Mouse (Mus musculus): Measurements from ENCODE around the gene Mdm4.

The Mdm4 gene

DNA sequence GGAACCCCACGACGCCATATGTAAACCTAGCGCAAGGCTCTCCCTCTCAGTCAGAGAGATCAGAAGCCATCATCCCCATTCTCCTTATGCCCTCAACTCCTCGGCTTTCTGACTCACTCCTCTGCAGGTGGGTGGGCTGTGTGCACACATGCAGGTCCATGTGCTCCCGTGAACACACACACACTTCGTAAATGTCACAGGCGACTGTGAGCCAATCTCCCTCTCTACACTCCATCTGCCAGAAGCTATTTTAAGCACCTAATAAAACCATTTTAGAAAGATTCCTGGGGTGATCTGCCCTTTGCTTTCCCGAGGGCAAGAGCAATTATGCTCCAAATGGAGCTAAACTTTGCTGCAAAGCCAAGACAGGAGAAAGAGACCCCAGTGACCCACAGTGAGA lies 84.5 kb downstream of the Mdm4 start:
- DNase-seq (ENCODE audit: low spot score in 2 of 2), result no peak

DNA sequence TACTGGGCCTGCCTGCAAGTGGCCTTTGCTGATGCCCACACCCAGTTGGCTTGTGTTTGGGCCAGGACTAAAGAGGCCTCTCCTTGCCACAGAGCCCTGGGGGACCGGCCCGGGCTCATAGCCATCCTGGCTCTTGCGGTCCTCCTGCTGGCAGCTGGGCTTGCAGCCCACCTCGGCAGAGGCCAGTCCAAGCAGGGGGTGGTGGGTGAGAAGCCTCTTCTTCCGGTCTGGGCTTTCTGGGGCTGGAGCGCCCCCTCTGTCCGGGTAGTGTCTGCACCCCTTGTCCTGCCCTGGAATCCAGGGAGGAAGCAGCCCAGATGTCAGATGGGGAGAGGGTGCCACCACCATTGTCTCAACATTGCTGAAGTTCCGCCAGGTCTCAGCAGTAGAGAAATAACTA lies 91.4 kb downstream of the Mdm4 start:
- DNase-seq (ENCODE audit: low spot score in 2 of 2), result peak; percentile 73 to 81

DNA sequence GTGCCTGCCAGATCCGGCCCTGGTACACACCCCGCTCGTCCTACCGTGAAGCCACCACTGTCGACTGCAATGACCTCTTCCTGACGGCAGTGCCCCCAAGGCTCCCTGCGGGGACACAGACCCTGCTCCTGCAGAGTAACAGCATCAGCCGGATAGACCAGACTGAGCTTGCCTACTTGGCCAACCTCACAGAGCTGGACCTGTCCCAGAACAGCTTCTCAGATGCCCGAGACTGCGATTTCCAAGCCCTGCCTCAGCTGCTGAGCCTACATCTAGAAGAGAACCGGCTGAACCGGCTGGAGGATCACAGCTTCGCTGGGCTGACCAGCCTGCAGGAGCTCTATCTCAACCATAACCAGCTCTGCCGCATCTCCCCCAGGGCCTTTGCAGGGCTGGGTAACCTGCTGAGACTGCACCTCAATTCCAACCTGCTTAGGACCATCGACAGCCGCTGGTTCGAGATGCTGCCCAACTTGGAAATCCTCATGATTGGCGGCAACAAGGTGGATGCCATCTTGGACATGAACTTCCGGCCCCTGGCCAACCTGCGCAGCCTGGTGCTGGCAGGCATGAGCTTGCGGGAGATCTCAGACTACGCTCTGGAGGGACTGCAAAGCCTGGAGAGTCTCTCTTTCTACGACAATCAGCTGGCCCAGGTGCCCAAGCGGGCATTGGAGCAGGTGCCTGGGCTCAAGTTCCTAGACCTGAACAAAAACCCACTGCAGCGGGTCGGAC lies 92.9 kb downstream of the Mdm4 start:
- no peak for DNase-seq (ENCODE audit: low spot score in 2 of 2)

DNA sequence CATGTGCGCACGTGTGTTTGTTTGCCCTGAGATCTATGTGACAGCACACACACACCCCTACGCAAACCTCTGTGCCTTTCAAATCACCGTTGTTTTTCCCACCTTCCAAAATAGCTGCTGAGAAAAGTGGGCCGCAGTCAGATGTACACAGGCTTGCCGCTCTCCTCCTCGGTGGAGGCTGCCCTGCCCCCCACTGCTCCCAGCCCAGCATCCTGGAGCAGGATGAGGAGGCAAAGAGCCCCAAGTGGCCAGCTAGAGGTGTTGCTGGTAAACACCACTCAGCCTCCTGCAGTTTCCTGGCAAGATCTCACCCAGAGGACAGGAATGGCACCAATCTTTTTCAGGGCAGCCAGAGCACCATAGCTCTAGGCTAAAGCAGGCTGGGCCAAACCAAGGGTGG lies 95.5 kb downstream of the Mdm4 start:
- DNase-seq (ENCODE audit: low spot score in 2 of 2), result peak; percentile 77 to 78

DNA sequence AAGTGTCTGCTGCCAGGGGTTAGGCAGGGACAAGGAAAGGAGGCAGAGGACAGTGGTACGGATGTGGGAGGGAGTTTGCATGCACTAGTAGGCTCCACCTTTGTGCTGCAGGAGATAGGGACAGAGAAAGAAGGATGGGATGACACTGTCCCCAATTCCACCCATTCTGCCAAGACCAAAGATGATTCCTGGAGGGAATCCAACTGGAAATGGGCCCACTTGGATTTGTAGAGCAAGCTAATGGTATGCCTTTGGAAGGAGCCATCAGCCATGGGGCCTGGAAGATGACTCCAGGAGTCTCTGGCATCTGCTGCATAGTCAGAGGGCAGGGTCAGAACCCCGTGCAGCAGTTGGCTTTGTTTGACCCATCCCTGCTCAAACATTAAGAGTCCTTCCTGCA lies 97.9 kb downstream of the Mdm4 start:
- DNase-seq (ENCODE audit: low spot score in 2 of 2), result peak in 1 of 2 experiments; percentile 54

DNA sequence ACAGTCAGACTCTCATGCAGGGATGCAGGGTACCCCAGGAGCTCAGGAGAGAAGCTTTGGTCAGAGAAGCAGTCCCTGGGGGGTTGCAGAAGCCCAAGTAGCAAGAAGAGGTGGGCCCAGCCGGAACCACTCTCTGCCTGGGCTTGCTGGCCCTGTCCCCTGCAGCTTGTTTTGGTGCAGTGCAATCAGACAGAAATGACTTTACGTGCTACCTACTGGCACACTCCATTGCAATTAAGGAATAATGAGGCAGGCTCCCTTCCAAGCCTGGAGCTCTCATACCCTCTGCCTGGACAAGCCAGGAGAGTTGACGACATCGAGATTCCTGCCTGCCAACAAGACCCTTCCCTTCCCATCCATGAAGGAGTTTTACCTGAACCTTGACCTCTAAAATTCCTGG lies 100.1 kb downstream of the Mdm4 start:
- DNase-seq (ENCODE audit: low spot score in 2 of 2), result no peak

DNA sequence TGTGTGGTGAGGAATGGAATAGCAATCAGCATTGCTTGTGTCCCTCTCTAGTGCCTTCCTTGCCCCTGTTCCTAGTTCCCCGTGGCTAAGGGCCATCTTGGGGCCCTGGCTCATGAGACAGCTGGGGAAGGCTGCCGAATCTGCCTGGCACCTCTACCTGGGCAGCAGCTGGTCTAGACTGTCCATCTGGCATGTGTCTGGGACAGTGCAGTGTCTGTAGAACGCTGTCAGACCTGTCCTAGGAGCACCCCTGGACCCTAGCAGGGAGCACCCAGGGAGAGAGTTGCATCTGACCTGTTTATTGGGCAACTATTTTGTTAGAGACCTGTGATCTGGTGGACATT lies 101.5 kb downstream of the Mdm4 start:
- no peak for DNase-seq (ENCODE audit: low spot score in 2 of 2)

DNA sequence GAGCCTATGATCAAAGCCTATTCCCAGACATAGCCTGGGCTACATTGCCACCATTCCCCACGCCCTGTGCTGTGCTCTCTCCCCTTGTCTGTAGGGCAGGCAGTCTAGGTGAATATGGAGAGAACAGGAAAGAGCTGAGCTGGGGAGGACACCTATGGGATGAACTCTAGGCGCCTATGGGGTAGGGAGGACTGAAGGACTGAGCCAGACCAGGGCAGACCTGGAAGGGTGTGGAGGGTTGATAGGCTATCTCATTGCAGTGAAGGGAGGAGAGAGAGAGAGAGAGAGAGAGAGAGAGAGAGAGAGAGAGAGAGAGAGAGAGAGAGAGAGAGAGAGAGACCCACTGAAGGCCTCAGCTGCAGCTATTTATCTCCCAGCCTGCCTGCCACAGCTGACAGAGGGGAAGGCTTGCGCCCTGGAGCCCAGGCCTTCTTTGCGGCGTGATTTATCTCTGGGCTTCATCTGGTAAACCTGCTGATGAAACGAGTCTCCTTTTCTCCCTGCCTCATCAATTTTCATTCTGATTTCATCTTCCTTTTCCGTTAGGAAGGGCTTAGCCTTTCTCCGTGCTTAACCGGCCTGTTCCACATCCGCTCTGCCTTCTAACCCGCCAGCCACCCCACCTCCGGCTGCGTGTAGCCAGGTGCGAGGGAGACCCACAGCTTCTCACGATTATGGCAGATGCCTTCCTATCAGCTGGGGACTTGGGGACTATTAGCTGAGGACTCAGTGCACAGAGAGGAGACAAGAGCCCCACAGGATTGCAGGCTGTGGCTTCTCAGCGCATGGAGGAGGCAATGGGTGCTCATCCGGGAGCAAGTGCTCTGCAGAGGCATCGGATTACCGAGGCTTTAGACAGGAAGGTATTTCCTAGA lies 102.1 kb downstream of the Mdm4 start:
- no peak for DNase-seq (ENCODE audit: low spot score in 2 of 2)

DNA sequence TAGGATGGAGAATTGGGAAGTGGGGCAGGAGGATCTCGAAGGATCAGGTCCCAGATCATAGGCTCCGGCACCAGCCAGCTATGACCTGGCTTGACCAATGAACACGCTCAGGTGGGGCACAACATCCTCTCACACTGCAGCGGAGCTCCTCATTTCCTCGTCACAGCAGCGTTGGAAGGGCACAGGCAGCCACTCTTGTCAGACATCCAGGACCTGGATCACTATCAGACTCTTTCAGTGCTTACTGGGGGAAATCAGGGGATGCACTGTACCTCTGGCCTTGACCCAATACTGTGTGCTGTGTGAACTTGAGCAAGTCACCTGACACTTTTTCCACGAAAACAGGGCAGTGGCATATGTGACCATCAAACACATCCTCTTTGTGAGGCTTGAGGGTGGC lies 105.1 kb downstream of the Mdm4 start:
- no peak for DNase-seq (ENCODE audit: low spot score in 2 of 2)

DNA sequence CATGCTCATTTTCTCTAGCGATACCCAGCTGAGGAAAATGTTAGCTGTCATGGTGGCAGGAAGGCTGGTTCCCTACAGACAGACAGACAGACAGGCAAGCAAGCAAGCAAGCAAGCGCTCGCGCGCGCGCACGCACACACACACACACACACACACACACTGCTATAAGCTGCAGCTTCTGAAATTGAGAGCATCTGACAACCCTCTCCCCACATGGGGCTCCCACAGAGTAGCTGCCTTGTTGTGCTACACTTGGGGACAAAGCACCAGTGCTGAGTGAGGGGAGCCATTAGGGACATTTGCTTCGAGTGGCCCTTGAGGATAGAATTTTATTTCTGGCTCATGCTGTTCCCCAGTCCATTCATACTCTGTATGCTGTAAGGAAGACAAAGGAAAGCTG lies 108.1 kb downstream of the Mdm4 start:
- DNase-seq (ENCODE audit: low spot score in 2 of 2), result no peak

DNA sequence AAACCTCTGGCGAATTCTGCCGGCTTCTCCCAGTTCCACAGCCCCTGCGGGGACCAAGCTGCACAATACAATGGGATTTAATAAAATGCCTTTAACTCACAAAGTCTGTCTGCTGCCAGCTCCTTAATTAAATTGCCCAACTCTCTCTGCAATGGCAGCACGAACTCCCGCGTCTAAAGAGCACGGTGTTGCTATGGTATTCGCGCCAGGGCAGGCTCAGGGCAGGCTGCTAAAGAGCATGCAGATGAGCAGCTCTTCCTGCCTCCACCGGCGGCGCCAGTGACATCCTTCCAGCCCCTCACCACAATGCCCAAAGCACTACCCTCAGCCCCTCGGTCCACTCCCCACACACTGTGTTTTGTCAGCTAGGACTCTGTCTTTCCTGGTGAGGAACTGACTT lies 109.3 kb downstream of the Mdm4 start:
- peak in 1 of 2 experiments; percentile 58 for DNase-seq (ENCODE audit: low spot score in 2 of 2)

DNA sequence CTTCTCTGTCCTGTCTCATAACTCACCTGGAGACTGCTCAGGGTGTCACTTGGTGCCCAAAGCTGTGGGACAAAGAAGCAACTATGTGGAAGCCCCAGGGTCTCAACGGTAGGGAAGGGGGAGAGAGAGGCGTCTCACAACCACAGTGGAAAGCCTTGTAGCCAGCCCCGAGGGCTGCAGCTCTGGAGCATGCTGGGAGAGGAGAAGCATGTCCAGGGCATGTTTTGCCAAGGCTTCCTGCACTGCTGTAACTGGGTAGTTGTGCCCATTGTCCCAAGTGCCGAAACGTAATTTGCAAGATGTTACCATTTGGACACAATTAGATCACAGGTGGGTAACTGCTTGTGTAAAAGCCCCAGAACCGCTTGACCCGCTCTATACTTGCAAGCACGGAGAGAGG lies 111.1 kb downstream of the Mdm4 start:
- DNase-seq (ENCODE audit: low spot score in 2 of 2), result no peak

DNA sequence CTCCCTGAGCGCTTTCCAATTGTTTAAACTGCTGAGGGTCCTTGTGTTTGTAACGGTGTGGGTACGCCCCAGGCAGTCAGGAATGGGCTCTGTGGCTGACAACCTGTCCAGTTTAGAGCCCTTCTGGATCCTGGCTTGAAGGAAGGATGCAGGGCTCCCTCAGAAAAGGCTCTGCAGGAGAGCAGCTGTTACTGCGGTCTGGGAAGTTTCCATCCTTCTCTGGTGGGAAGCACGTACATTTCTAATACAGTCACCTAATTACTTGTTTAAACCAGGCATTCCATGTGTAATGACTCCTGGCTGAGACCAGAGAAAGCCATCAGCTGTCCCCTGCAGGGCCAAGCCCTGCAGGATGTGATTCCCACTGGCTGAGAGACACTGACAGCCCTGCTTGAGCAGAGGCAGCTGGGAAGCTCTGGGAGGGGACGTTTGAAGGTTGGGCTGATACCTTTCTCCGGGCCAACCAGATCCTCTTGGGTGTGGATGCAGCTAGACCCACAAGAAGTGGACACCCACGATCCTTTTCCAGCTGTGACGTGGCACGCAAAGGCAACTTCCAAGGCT lies 112.2 kb downstream of the Mdm4 start:
- no peak for DNase-seq (ENCODE audit: low spot score in 2 of 2)

DNA sequence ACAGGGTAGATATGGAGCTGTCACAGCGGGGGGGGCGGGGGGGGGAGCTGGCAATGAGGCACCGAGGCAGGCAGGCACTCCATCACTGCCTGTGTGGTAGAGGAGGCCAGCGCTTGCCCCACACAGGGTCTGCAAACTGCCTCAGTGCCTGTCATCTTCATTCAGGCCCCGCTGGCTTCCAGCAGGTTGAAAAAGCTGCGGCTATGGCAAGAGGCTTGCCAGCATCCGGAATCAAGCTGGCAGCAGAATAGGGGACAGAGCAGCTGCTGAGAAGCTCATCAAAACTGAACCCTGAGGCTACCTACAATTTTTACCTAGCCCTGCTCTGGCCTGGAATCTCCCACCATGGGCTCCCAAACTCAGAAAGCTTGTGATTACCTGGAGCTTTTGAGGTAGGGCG lies 112.8 kb downstream of the Mdm4 start:
- no peak for DNase-seq (ENCODE audit: low spot score in 2 of 2)

DNA sequence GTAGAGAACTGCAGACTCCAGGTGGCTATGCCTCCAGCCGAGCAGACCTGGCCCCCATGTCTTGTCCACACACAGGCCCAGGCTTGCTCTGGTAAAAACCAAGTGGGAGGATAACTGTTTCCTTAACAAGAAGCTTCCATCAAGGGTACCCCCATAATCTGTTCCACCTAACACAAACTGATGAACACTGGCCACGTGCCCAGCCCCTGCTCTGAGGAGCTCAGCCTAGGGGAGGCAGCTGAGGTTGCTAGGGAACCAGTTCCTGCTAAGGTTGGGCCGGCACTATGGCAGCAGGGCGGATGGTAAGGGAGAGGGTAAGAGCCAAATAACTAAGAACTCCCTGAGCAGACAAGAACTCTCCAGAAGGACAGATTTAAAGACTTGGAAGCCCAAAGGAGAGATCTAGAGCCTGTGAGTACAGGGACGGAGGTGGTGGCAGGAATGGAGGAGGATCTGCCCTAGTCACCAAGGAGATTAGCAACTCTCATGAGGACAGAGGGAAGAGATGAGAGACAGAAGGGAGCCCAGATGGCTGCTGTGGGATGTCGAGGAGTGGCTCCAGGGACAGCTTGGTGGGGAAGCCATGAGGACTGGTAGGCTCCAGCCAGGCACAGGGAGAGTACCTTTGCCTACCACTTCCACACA lies 114.4 kb downstream of the Mdm4 start:
- peak; percentile 83 to 85 for DNase-seq (ENCODE audit: low spot score in 2 of 2)

DNA sequence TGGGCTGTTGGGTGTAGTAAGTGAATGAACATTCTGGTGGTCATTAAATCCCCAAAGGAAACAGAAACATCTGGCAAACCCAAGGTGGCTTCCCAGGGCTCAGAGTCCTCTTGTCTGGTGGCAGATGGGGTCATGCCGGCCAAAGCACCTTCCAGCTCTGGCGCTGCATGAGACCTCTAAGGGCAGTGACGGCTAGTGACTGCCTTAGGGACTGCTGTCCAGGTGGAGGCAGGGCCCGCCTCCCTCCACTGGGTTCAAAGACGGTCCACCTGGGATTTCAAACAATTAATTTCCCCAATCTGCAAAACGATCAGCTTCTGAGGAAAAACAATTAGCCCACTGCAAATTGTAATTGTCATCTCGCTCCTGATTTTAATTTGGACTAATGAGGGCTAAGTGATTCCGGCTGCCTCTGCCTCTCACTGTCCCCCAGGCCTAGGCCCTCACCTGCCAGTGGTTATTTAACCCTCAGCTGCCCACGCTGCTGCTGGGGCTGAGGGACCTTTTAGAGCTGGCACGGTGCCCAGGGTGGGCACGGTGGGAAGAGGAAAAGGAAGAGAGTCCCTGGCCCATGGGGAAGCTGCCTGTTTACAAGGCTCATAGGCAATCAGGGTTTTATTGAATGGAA lies 119.8 kb downstream of the Mdm4 start:
- DNase-seq (ENCODE audit: low spot score in 2 of 2), result no peak

DNA sequence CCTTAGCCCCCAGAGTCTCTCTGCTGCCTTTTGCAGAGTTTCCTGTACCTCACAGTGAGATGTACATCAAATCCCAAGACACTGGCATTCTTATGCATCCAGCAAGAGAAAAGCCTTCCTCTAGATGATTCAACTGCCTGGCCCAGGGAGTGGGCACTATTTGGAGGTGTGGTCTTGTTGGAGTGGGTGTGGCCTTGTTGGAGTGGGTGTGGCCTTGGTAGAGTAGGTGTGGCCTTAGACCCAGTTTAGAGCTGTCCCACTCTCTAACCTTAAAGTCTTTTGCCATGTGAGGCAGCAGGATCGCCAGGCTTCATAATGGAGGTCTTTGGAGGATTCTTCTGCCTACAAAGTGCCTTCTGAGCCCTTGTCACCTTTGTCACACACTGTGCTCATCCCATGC lies 120.4 kb downstream of the Mdm4 start:
- no peak for DNase-seq (ENCODE audit: low spot score in 2 of 2)

All from right cerebral cortex, postnatal 10 days (tissue).